Mouse (Mus musculus): ENCODE results near the gene Tmem106a.

Tmem106a gene

DNA sequence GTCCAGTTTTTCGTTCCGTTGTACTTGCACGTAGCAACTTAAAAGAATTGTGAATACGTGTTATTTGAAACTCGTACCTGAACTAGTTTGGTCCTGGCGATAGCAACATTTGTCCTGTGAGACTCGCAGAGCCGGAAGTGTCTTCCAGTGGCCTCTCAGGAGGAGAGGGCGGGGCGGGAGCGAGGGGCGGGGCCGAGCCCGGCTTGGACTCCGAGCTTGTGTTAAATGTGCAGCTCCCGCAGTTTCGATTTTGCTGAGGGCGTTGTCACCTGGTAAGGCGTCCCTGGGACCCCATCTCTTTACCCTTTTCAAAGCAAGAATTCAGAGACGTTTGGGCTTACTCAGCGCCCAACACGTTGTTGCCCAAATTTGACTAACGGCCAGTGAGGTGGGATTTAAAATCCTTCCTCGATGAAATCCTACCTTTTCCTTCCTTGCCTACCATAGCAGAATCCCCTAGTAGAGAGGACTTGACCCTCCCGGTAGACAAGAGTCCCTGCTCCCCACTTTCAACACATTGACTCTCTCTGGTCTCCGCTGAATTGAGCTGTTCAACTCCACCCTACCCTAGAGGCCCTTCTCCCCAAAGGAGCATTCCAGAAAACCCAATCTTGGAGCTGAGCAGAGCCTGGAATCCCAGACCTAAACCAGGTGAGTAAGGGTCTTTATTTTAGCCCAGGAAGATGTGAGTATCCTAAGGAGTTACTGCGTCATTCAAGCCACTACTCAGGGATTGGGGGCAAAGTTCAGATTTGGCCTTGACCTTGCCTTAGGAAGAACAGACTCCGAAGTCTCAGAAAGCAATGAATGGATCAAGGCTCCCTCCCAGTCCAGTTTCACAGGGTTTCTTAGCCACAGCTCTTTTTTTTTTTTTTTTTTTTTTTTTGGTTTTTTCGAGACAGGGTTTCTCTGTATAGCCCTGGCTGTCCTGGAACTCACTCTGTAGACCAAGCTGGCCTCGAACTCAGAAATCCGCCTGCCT lies at the start of gene Tmem106a:
Tmem106a (plus strand) TSS at position 189 of the 982 bp plus-strand sequence.
- no peak for TF ChIP-seq GATA4 (IDR thresholded peaks at IDR 0.05; ENCODE audit: insufficient replicate concordance, low read length)

DNA sequence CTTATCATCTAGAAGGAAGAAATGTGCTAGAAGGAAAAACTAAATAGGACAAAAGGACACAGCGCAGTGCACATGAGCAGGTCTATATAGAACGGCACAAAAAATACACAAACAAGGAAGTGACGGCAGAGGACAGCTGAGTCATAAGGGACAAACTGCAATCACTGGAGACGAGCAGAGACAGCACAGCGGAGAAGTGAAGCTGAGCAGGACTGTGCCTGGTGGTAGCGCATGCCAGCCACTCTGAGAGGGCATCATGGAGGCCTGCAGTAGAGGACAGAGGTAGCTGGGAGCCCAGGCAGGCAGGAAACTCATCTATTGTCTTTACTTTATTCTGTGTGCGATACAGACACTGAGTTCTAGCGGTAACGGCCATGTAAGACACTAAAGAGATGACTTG lies 38.5 kb upstream of the Tmem106a start:
- no peak for TF ChIP-seq GATA4 (IDR thresholded peaks at IDR 0.05; ENCODE audit: insufficient replicate concordance, low read length)

DNA sequence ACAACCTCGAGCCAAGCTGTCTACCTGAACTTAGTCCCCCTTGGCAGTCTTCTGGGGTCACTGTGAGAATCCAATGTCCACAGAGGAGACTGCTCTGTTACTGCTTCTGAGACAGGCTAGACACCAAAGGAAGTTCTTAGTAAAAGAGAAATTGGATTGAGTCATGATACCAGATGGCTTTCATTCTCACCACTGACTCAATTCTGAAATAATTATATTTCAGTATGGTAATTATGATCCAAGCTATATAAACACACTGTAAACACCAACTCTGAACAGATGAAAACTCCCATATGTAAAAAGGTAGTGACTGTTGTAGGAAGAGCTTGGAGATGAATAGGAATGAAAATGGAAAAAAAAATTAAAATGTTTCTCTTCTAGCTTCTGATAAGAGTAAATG lies 37.9 kb upstream of the Tmem106a start:
- TF ChIP-seq GATA4 (IDR thresholded peaks at IDR 0.05; ENCODE audit: insufficient replicate concordance, low read length): no peak

DNA sequence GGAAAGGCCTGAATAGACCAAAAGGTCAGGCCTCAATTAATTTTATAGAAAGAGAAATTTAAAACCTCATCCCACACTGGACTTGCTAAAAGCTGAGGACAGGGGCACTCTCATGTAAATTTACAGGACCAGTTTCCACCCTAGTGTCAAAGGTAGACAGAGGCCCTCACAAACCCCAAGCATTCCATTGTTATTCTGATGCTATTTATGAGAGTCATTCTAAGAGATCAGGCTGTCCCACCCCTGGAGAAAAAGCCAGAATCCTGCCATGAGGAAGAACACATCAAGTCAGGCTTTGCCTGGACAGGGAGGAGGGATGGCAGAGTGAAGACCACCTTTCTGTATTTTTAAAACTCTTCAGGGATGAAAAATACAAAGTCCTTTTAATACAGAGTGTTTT lies 33.5 kb upstream of the Tmem106a start:
- no peak for TF ChIP-seq GATA4 (IDR thresholded peaks at IDR 0.05; ENCODE audit: insufficient replicate concordance, low read length)

DNA sequence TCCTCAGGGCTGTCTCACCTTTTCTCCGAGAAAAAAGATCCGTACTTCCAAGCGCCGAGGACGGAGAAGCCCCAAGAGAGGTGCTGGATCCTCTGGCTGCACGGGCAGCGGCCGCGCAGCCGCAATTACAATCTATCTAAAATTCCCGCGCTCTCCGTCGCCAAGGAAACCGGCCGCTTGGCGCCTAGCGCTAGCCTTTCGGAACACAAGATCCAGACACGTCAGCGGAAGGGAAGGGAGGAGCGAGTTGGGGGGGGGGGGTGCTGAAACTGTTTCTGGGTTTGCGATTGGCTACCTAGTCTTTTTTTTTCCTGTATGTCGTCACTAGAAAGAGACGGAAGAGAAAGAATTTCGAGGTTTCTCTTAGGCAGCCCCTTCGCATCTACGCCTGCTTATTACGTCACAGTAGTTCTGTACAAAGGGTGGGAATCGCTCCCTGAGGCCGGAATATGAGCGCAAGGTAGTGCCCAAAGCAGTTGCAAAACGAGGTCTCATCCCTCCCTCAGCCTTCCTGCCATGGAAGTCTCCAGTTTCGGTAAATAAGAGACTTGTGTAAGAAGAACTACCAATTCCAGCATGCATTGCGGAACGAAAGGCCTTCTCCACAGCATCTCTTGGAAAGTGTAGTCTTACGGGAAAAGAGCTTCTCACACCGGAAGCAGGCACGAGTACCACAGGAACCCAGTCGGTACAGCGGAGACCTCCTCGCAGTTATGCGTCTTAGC lies 30.1 kb upstream of the Tmem106a start, which contains the start of the genes Brca1 and Nbr1:
Brca1 (minus strand) TSS at position 205 of the 725 bp plus-strand sequence.
Nbr1 (plus strand) TSS at position 399 of the 725 bp plus-strand sequence.
- peak; percentile 22; the same call in 1 of the 2 replicates for TF ChIP-seq GATA4 (IDR thresholded peaks at IDR 0.05; ENCODE audit: insufficient replicate concordance, low read length)

DNA sequence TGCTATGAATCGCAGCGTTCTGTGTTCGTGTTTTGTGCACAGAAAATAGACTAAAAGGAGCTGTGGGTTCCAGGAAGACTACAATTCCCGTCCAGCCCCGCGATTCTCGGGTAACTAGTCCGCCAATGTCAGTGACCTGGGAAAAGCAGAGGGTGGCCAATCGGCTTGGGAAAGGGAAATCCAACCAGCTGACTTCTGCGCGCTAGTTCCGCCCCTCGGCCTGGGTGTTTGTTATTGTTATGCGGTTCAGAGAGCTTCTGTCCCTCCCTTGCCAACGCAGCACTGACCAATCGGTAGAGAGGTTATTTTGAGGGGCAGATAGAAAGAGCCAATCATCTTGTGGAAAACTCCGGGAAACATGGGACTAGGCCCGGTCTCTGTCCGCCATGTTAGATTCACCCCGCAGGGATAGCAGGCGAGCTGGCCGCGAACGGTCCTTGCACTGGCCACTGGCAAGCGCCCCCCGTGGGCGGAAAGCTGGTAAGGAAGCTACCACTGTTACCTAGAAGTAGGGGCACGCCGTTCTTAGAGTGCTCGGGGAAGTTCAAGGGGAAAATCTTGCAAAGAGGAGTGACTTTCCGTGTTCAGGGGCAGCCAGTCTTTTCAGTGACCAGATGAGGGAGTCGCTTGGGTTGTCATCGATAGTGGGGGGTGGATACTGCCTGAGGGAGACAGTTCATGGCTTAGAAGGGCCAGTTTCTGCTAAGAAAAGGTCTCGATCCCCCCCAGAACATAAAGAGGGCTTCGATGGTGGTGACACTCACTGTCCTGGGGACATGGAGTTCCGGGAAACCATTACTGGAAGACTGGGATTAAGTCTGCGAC lies 29.4 kb upstream of the Tmem106a start:
- peak; percentile 17; the same call in 1 of the 2 replicates for TF ChIP-seq GATA4 (IDR thresholded peaks at IDR 0.05; ENCODE audit: insufficient replicate concordance, low read length)

DNA sequence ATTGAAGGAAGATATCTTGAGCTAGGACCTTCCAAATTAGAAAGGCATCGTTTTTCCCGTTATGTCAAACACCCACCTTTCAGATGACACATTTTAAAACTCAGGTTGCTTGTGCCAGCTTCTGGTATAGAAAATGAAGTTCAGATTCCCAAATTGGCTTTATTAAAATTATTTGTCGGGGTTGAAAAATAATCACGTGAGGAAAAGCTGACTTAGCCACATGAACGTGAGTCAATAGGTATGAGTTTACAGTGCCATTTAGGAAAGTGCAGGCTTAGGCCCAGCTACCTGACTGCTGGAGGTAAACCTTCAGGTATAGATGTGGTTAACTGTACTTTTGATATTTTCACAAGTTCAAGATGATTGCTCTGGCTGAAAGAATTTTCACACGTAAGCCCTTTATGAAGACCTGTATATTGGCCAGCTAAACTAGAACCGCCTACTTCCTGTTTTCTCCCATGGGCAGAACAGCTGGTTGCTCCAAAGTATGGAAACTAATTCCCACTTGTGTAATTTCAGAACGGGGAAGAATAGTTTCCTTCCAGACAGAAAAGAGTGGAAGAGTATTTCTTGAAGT lies 28.6 kb upstream of the Tmem106a start:
- no peak for TF ChIP-seq GATA4 (IDR thresholded peaks at IDR 0.05; ENCODE audit: insufficient replicate concordance, low read length)

DNA sequence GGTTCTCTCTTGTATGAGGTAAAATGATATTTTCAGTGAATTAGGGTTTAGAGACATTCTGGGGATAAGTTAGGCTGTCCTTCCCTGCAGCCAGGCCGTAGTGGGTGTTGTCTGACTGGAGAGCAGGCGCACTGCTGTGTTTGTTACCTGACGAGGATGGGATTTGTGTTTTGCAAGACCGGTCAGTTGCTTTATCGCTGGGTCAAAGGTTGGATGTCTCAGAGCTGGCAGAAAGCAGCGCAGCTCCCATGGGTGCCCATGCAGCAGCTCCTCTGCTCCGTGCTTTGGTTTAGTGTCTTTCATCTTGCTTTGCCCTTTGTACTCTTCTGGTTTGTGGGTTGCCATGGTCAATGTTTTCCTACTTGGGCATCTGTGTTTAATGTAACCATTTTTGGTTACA lies 25.5 kb upstream of the Tmem106a start:
- TF ChIP-seq GATA4 (IDR thresholded peaks at IDR 0.05; ENCODE audit: insufficient replicate concordance, low read length): 0 out of 2 replicates have a peak, but pooled peaks have one; percentile 60

DNA sequence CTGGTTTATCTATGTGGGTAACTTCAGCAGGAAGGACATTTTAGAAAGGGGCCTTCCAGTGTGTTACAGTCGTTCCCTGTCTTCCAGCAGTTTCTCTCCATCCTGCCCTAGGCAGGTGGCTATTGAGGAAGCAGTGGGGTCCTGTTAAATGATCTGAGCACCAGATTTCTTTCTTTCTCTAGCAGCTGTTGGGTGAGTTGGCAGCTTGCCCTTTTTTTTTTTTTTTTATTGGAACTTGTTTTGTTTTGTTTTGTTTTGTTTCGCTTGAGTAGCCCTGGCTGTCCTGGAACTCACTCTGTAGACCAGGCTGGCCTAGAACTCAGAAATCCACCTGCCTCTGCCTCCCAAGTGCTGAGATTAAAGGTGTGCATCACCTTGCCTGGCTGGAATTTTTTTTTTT lies 25.1 kb upstream of the Tmem106a start:
- peak; percentile 3; the same call in 1 of the 2 replicates for TF ChIP-seq GATA4 (IDR thresholded peaks at IDR 0.05; ENCODE audit: insufficient replicate concordance, low read length)

DNA sequence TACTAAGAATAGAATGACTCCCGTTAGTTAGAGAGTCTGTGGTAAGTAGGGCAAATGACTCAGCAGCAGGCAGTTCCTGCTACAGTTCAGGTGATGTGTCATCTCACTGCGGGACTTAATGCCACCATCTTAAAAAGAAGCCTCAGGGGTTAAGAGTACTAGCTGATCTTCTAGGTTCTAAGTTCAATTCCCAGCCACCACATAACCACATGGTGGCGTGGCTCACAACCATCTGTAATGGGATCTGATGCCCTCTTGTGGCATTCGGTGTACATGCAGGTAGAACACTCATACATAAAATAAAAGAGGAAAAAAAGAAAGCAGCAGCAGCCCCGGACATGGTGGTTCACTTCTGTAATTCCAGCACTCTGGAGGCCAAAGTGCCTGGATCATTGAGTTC lies 19.7 kb upstream of the Tmem106a start:
- no peak for TF ChIP-seq GATA4 (IDR thresholded peaks at IDR 0.05; ENCODE audit: insufficient replicate concordance, low read length)

DNA sequence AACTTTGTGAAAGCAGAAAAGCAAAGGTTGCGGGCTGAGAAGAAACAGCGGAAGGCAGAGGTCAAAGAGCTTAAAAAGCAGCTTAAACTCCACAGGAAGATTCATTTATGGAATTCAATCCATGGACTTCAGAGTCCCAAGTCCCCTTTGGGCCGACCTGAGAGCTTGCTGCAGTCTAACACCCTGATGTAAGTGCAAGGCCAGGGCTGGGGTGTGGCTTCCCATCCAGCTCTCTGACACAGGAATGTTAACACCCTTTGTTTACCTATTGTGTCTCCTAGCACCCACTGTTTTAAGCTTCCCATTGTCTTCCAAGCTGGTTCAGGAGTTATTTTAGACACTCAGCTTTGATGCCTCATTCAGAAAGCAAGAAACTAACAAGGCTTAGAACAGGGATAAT lies 13.6 kb upstream of the Tmem106a start:
- TF ChIP-seq GATA4 (IDR thresholded peaks at IDR 0.05; ENCODE audit: insufficient replicate concordance, low read length): no peak

DNA sequence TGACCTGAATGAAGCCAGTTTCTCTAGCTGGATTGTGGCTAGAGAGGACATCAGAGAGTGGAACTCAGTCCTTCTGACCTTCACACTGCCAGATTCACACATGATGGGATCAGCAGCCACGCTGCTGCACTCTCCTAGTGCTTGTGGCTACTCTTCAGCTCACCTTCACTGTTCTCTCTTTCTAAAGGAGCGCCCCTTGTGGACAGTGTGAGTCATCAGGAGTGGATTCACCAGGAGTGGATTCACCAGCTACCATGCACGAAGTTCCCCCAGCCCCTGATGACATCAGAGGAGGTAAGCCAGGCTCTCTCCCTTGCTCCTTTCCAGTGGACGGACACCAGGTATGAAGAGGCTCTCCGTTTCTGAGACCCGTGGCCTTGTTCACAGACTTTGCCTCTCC lies 5.9 kb upstream of the Tmem106a start:
- TF ChIP-seq GATA4 (IDR thresholded peaks at IDR 0.05; ENCODE audit: insufficient replicate concordance, low read length): no peak

DNA sequence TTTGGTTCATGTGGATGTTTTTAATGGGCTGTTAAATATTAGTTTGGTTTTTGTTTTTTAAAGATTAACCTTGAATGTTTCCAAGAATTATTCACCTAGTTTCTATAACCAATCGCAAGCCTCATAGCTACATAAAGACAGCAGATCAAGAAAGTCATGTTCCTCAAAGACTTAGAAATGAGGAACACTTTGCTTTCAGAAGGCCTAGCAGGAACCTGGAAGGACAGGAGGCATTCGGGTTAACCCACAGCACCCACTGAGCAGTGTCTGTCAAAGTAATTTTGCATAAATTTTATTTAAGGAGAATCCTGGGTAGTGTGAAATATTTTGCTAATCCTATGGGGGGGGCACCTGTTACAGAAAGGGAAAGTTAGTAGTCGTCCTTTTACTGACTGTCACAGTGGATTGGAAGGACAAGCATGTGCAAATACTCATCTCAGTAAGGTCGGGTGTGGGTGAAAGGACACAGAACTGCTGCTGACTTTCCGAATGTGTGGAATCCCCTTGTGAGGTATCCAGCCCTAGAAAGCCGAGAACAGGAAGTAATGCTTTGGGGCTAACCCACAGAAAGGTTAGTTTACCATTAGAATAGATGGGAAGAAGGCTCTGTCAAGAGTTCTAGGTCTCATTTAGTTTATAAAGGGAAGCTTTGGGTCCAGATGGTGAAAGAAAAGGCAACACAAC lies 819 bp upstream of the Tmem106a start:
- TF ChIP-seq GATA4 (IDR thresholded peaks at IDR 0.05; ENCODE audit: insufficient replicate concordance, low read length): no peak

DNA sequence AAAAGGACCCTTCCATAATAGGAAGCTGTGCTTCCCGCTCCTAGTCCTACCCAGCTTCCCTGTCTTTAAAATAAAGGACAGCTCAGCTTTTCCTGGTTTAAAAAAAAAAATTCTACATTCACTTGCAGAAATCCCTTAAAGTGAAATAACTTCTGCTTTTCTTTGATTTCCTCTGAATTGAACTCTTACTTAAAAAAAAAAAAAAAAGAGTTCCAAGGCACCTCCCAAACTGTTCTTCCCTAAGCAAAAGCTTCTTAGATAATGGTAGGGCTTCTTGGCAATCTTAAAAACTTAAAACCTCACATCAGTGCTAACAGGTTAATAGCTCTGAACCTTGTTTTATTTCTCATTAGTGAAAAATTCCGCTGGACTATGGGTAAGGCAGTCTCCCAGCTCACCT lies 1.2 kb downstream of the Tmem106a start:
- no peak for TF ChIP-seq GATA4 (IDR thresholded peaks at IDR 0.05; ENCODE audit: insufficient replicate concordance, low read length)
